Mouse (Mus musculus) CH12.LX (cell line): Measurements from ENCODE around the gene Lcn6.

ENCODE experiments used
- BHLHE40 ChIP-seq: IDR thresholded peaks from 2 replicates; pipeline ENCODE4 v1.6.1; 2011; ENCODE audit warnings: mild to moderate bottlenecking, low read depth, low read length, improper control_type of control experiment
- CTCF ChIP-seq, 2 experiments: IDR thresholded peaks in 1 of 2; conservative IDR thresholded peaks in 1 of 2; 2 replicates each; pipeline ENCODE4 v1.5.1; 2011 to 2012; ENCODE audit warnings: low read depth in 2 of 2, low read length in 2 of 2, improper control_type of control experiment in 1 of 2, inconsistent platforms in 1 of 2, mild to moderate bottlenecking in 1 of 2, moderate library complexity in 1 of 2
- EP300 ChIP-seq: IDR thresholded peaks from 2 replicates; pipeline ENCODE4 v1.6.1; 2011; ENCODE audit warnings: low read length, improper control_type of control experiment
- HCFC1 ChIP-seq: IDR thresholded peaks from 2 replicates; pipeline ENCODE4 v1.6.1; 2012; ENCODE audit warnings: low read depth, mild to moderate bottlenecking, inconsistent platforms, low read length, improper control_type of control experiment
- MAX ChIP-seq: IDR thresholded peaks from 2 replicates; pipeline ENCODE4 v1.6.1; 2011; ENCODE audit warnings: low read length, improper control_type of control experiment
- MAZ ChIP-seq: IDR thresholded peaks from 2 replicates; pipeline ENCODE4 v1.6.1; 2012; ENCODE audit warnings: low read depth, mild to moderate bottlenecking, inconsistent platforms, low read length, improper control_type of control experiment, moderate library complexity
- POLR2A ChIP-seq: IDR thresholded peaks from 2 replicates; pipeline ENCODE4 v1.6.1; 2011; ENCODE audit warnings: low read depth, mild to moderate bottlenecking, improper control_type of control experiment, low read length
- POLR2AphosphoS2 ChIP-seq: IDR thresholded peaks from 2 replicates; pipeline ENCODE4 v1.6.1; 2011; ENCODE audit warnings: low read depth, low read length, improper control_type of control experiment
- RAD21 ChIP-seq: IDR thresholded peaks from 2 replicates; pipeline ENCODE4 v1.6.1; 2011; ENCODE audit warnings: low read depth, mild to moderate bottlenecking, low read length, improper control_type of control experiment, moderate library complexity
- RCOR1 ChIP-seq: conservative IDR thresholded peaks from 2 replicates; pipeline ENCODE4 v1.6.1; 2012; ENCODE audit warnings: low read depth, mild to moderate bottlenecking, inconsistent platforms, low read length, improper control_type of control experiment
- ZC3H11A ChIP-seq: IDR thresholded peaks from 2 replicates; pipeline ENCODE4 v1.6.1; 2012; ENCODE audit warnings: low read depth, mild to moderate bottlenecking, inconsistent platforms, low read length, improper control_type of control experiment

- TF ChIP-seq RAD21 (no peak), RCOR1 (no peak), POLR2A (no peak), POLR2AphosphoS2 (no peak), HCFC1 (no peak), CTCF (conservative IDR thresholded peaks at IDR 0.05 in 1 of 2, IDR thresholded peaks at IDR 0.05 in 1 of 2; ENCODE audit: low read depth in 2 of 2, low read length in 2 of 2) (no peak), BHLHE40 (no peak), EP300 (no peak), MAX (no peak), MAZ (no peak), ZC3H11A (no peak)
These were observed 24.4 kb downstream of the Lcn6 start for GRCm38 (mm10) chr2:25701001-25701400.
